Mouse (Mus musculus) inflammation-experienced regulatory T-cells, adult 6 months (primary cell): Measurements from ENCODE around the gene Itih5. TPM values are rescaled to one million over a fixed set of nuclear protein-coding genes. Genes with fewer than 3 reads are reported as not detected.
A peak's percentile ranks its signal among the peaks of the same experiment; 100 is the strongest.

Source experiments
- ATAC-seq: one replicate; pipeline ENCODE4 v1.8.0; 2017
- polyA plus RNA-seq, 3 experiments: library from polyadenylated mRNA; unstranded; fragments of 100-300 nt; shearing (Covaris generic); gene quantifications; one replicate each; pipeline ENCODE4 v1.2.1; 2017

The Itih5 gene
- polyA plus RNA-seq, 3 experiments from 2014 or later, result 6.5 to 11.0 (median 7.3) TPM

GRCm38 (mm10) chr2:10262722-10263121, 109.4 kb downstream of the Itih5 start:
- ATAC-seq, result no peak

GRCm38 (mm10) chr2:10263909-10264489, 110.6 kb downstream of the Itih5 start:
- ATAC-seq, result no peak

GRCm38 (mm10) chr2:10265881-10266280, 112.5 kb downstream of the Itih5 start:
- no peak for ATAC-seq

GRCm38 (mm10) chr2:10272604-10273115, 119.3 kb downstream of the Itih5 start:
- ATAC-seq, result no peak

GRCm38 (mm10) chr2:10273541-10274050, 120.2 kb downstream of the Itih5 start:
- ATAC-seq, result no peak

GRCm38 (mm10) chr2:10276194-10276593, 122.8 kb downstream of the Itih5 start:
- no peak for ATAC-seq

GRCm38 (mm10) chr2:10283686-10284085, 130.3 kb downstream of the Itih5 start:
- no peak for ATAC-seq

- no peak for ATAC-seq
Observed at GRCm38 (mm10) chr2:10284636-10285270, 131.4 kb downstream of the Itih5 start.

- no peak for ATAC-seq
Observed at GRCm38 (mm10) chr2:10285975-10286374, 132.6 kb downstream of the Itih5 start.

GRCm38 (mm10) chr2:10288142-10288831, 134.9 kb downstream of the Itih5 start:
- ATAC-seq, result peak; percentile 87

- ATAC-seq, result no peak
Observed at GRCm38 (mm10) chr2:10288881-10289280, 135.5 kb downstream of the Itih5 start.

GRCm38 (mm10) chr2:10290115-10290514, 136.7 kb downstream of the Itih5 start:
- no peak for ATAC-seq

GRCm38 (mm10) chr2:10293556-10294206, 140.3 kb downstream of the Itih5 start:
- no peak for ATAC-seq

GRCm38 (mm10) chr2:10295908-10296307, 142.5 kb downstream of the Itih5 start:
- ATAC-seq, result no peak

- no peak for ATAC-seq
Observed at GRCm38 (mm10) chr2:10300244-10300643, 146.9 kb downstream of the Itih5 start.

- no peak for ATAC-seq
Observed at GRCm38 (mm10) chr2:10300771-10301170, 147.4 kb downstream of the Itih5 start.

- ATAC-seq, result no peak
Observed at GRCm38 (mm10) chr2:10301391-10301790, 148.0 kb downstream of the Itih5 start.

GRCm38 (mm10) chr2:10301997-10302396, 148.6 kb downstream of the Itih5 start:
- ATAC-seq, result no peak

GRCm38 (mm10) chr2:10304911-10305310, 151.5 kb downstream of the Itih5 start:
- ATAC-seq, result no peak
